Mouse (Mus musculus): ENCODE measurements at regions not wholly inside any gene's neighbourhood (a gene's known extent, or its start where the extent isn't known, plus 50 kb on each side); places are given as distances from the start of the nearest gene placed in this dataset.
"Not testable (repeated sequence)": the region's sequence is repeated elsewhere in the genome, so short reads cannot be mapped to it uniquely, and the experiment has no call there.

GRCm38 (mm10) chr15:9954941-9955340 lies 206.3 kb upstream of the Spef2 start:
- DNase-seq (ENCODE audit: low read depth, low spot score): no peak

GRCm38 (mm10) chr15:9974999-9975398 lies 202.0 kb upstream of the Prlr start:
- no peak for DNase-seq (ENCODE audit: low read depth, low spot score)

DNA sequence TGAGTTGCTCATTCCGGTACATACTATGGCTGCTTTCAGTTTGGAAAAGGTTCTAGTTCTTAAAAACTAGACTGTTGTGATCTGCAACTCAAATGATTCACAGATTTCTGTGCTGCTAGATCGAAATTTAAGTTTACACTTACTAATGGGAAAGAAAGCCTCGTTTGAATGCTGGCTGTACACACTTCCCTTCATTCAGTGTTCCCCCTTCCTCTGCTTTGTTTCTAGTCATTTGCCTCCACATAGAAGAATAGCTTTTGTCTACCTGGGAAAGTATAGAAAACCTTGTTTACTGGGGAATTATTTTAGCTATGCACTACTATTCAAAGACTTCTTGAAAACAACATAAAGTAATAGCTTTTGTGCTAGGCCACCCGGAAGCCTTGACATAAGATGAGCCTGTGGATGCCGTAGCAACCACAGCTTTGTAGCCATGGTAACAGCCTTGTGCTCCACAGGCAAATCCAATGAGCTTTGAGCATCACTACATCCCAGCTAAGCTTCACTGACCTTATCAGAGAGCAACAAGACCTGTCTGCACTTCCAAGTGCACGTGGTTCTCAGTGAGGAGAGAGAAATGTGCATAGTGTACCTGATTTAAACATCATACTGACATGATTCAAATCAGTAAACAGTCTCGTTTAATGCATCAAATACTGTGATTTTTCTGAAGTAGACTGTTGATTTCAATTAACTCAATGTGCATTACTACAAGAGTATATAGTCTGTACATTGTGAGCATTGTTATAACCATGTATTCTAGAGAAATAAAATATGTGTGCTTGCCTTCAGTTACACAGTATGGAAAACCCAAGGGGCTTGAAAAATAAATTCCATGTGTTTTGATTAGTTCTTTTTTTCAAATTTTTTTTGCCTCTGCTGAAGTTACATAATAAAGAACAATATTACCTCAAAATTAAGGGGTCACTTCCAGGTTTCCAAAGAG lies 165.5 kb upstream of the Prlr start:
- DNase-seq (ENCODE audit: low read depth, low spot score): no peak

GRCm38 (mm10) chr15:10017216-10017615 lies 159.8 kb upstream of the Prlr start:
- no peak for DNase-seq (ENCODE audit: low read depth, low spot score)

GRCm38 (mm10) chr15:10029902-10030301 lies 147.1 kb upstream of the Prlr start:
- DNase-seq (ENCODE audit: low read depth, low spot score): no peak

DNA sequence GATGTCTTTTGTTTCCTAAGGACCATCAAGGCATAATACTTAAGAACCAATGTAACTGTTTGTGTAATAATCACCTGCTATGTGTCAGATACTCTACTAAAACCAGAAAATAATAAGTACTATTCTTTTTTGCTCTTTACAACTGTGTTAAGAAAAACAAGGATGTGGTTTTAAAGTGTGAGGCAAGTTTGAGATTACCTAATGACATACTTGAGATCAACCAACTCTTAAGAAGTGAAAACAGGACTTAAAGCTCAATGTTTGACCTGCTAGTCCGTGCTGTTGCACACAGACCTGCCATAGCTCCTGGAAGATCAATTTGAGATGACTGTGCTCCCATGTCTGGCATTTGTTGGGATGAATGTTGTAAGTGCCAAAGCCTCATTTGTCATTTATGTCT lies 141.5 kb upstream of the Prlr start:
- DNase-seq (ENCODE audit: low read depth, low spot score): no peak

DNA sequence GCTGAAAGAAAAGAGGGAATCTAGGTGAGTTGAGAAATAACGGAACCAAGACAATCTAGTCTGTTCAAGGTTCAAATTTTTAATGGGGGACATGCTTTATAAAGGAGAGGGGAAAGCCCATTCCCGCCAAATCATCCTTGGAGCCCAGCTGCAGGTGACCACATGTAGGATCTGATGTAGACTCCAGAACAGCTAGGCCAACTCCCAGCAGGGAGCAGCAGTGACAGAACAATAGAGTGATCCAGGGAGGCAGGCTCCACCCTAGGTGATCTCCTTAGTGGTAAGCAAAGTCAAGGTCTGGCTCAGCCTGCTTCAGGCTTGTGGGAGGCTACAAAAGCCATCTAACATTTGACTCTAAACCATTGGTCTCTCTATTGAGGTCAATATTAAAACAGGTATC lies 140.5 kb upstream of the Prlr start:
- DNase-seq (ENCODE audit: low read depth, low spot score): not testable (repeated sequence)

DNA sequence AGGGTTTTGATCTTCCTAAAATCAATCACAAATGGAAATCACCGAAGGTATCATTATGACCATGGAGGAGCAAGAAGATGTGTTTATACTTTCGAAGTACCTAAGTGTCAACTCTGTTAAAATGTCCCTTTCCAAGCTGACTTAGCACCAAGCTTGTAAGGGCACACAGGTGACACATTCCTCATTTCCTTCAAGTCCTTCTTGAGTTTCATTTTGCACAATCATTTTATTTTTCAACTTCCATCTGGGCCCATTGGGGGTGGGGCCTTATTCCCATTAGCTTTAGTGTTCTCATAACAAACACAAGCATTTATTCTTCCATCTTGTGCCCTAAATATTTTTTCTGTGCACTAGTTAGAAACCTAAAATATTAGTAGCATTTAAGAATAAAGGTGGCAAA lies 103.5 kb upstream of the Prlr start:
- peak; percentile 44 for DNase-seq (ENCODE audit: low read depth, low spot score)

DNA sequence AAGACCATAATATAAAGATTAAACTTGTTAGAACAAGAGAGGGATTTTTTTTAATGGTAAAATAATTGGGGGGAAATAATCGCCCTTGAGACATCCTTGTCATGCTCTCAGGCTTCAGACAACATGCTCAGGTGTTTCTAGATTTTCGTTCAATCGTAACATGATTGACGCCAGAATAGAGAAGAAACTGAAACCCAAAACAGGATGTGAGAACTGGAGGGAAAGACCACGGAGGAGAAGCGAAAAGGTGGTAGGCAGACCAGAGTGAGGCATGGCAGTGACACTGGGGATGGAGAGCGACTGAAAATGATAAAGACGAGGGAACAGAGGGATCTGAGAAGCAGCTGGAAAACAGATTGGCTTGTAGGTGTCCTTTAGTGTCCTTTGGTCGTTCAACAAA lies 102.1 kb upstream of the Prlr start:
- DNase-seq (ENCODE audit: low read depth, low spot score): peak; percentile 87

DNA sequence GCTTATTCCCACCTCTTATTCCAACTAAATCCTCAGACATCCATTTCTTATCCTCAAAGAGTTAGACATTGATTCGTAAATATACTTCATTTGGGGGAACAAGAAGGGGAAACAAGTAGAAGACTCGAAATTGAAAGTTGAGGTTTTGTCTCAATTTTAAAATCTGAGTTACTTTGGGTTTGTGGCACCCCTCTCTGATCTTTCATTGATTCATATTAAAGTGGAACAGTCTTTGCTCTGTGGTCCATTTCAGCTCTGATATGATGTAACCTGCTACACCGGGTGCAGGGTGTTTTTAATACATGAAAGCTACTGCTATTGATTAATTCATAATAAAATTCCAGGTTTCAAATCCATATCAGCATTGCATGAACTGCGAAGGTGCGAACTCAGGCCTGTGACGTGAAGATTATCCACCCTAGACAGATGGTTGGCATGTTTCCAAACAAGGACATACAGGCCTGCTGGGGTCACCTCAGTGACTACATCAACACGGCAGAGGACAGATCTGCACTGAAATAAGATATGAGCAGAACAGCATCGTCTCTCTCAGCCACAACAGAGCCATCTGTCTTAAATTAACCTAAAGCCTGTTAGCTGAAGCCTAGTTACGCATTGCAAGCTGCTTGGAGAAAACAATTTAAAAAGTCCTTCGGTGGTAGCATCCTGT lies 101.5 kb upstream of the Prlr start:
- peak; percentile 55 for DNase-seq (ENCODE audit: low read depth, low spot score)

DNA sequence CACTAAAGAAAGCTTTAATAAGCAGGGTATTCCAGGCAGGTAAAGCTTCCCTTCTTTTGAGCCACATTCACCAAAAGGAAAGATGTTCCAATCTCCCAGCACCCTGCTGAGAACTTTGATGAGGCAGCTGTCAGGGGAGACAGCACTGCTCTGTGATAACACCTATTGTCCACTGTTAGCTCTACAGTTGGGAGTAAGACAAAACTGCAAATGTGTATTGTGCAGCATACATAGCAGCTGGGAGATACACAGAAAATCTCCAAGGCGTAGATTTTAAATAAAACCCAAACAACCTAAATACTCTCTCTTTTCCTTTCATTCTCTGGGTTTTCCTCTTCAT lies 101.0 kb upstream of the Prlr start:
- DNase-seq (ENCODE audit: low read depth, low spot score): no peak

- no peak for DNase-seq (ENCODE audit: low read depth, low spot score)
Measured at GRCm38 (mm10) chr15:10078434-10078833, 98.6 kb upstream of the Prlr start.

GRCm38 (mm10) chr15:10079510-10079909 lies 97.5 kb upstream of the Prlr start:
- DNase-seq (ENCODE audit: low read depth, low spot score): no peak

GRCm38 (mm10) chr15:10088691-10089090 lies 88.3 kb upstream of the Prlr start:
- DNase-seq (ENCODE audit: low read depth, low spot score): no peak

- no peak for DNase-seq (ENCODE audit: low read depth, low spot score)
Measured at GRCm38 (mm10) chr15:10090384-10091092, 86.5 kb upstream of the Prlr start.

DNA sequence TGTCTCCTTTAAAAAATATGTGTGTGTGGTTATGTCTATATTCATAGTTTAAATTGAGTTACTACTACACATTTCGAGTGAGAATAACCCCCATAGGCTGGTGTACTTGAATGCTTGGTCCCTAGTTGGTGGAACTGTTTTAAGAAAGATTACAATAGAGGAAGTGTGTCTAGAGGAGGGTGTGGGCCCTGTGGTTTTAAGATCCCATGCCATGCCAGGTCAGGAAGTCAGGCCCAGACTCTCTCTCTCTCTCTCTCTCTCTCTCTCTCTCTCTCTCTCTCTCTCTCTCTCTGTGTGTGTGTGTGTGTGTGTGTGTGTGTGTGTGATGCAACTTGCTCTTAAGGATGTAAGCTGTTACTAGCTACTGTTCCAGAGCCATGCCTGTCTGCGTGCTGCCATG lies 73.7 kb upstream of the Prlr start:
- DNase-seq (ENCODE audit: low read depth, low spot score): no peak

DNA sequence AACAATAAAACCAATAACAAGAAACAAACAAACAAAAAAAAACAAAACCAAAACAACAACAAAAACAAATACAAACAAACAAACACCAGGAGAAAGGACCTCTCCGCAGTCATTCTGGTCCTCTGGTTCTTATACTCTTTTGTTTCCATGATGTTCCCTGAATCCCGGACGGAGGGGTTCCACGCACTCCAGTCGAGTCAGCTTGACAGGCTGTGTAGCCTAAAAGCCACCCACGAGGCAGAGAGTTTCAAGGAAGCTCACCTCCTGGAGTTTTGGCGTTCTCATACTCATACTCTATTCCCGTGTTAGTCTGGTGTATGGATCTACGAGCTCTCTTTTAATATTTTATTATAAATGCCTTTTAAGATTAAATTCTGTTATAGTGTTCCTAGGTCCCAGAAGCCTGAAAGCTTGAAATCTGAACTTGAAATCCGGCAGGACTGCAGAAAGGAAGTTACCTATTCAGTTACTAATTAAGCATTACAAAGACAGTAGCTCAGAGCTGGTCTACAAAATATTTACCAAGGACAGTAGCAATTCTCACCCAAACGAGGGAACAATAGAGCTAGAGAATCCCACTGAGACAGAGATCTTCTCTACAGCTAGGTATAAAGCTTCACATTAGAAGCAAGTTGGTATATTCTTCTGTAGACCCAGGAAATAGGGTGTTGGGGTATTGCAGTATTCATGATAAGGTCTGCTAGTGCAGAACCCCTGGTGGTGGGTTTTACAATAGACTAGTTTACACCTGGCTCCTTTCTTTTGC lies 71.6 kb upstream of the Prlr start:
- not testable (repeated sequence) for DNase-seq (ENCODE audit: low read depth, low spot score)

DNA sequence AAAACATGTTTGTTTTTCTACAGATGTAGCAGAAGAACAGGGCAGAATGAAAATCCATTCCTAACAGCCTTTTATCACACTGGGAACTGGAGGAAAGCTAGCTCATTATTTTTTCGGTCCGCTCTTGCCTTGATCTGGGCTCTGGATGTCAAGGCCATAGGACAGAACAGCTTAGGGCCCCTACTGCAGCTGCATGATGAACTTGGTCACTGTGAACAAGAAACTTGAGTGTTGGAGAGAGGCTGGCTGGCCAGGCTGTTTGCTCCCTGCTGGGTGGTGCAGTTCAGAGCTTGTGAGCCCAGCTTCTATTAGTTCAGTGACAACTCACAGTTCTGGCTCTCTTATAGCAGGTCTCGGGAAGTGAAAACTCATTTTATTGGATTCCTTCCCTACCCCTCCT lies 70.2 kb upstream of the Prlr start:
- DNase-seq (ENCODE audit: low read depth, low spot score): no peak

All from A20 (cell line).